Mouse (Mus musculus) CD4-positive helper T cell, adult 2 months (primary cell): ENCODE measurements around the gene Psmb2.

ENCODE experiments used
- DNase-seq: peaks from one replicate; pipeline ENCODE4 v3.0.0-alpha.2; 2012; ENCODE audit warnings: low read depth, missing footprints, low spot score

Psmb2 gene

GRCm38 (mm10) chr4:126732111-126732510 lies 54.7 kb downstream of the Psmb2 start:
- no peak for DNase-seq

DNA sequence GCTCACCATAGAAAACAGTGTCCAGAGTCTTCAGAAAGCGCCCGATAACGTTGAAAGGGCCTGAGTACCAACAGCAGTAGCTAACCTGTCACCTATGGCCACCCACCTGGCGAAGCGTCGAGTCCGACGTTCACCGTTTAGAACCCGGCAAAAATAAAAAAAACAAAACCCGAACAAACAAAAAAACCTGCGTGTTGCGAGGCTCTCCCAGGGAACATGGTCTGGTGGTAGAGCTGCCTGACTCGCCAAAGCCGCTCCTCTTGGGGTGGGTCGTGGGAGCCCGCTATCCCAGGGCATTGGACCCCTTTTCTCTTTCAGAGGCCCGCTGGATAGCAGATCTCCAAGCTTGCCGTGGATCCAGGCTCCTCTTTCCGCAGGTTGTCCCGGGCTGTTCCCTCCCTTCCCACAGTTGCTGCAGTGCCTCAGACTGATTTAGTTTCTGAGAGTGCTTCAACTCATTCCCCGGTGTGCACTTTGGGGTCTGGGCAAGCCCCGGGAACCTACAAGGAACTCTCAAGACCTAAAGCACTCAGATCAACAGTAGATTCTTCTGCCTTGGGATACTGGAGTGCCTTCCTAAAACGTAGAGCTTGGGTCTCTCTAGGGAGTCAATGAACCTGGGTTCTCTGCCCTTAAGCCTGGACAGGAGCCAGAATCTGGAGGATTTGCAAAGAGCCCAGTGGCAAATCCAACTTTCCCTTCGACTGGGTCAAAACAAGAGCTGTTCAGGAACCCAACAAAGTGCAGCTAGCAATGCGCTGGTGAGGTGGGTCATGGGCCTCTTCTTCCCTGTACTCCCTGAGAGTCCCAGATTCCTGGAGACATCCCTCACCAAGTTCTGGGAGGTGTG lies 55.3 kb downstream of the Psmb2 start:
- DNase-seq, result no peak

DNA sequence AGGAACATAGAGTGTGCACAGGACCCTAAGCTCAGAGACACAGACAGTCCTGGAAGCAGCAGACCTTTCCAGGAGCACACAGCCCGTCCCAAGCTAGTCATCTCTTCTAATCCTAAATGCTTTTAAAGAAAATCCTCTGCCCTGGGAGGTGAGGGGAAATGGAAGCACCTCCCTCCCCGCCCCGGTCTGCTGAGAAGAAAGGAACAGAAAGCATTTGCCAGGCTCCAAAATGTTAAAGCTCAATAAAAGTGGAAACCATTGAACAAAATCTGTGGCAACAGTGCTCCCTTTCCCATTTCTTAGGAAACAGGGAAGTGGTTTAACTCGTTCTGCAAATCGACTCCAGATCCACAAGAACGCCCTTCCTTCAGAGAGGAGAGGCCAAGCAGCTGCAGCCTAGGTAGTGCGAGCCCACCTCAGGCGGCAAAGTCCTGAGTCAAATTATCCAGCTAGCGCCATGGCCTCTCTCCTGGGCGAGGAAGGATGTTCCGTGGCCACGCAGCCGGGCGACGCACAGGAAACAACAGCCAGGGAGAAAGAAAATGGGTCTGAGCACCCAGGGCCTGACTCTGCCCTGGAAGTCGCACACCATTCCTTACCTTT lies 56.7 kb downstream of the Psmb2 start:
- DNase-seq, result no peak

DNA sequence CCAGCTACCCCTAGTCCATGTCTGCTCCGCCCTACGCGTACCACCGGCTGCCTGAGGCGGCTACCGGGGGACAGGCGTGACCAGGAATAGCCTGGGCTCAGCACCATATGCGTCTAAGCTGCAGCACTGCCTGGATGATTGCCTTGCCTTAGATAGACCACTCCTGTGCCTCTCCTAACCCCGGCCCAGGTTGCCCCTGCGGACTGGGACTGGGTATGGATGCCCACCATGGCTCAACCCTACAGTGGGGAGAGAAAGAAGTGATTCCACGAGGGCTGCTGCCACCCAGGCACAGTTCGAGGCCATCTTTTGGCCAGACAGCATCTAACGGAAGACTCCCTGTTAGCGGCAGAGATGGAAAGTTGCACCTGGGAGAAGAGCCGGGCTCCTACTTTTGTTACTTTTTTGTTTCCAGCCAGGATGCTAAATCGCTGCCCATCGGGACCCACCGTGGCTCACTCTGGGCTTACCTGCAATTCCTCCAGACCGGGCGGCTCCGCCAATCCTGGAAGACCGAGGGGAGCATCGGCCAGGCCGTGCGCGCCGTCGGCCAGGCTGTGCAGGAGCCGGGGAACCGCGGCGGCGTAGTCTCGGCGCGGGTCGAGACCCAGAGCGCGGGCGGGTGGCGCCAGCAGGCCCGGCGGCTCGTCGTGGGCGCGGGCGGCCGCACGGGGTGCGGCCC lies 57.4 kb downstream of the Psmb2 start:
- no peak for DNase-seq

GRCm38 (mm10) chr4:126735382-126736000 lies 58.1 kb downstream of the Psmb2 start:
- no peak for DNase-seq

DNA sequence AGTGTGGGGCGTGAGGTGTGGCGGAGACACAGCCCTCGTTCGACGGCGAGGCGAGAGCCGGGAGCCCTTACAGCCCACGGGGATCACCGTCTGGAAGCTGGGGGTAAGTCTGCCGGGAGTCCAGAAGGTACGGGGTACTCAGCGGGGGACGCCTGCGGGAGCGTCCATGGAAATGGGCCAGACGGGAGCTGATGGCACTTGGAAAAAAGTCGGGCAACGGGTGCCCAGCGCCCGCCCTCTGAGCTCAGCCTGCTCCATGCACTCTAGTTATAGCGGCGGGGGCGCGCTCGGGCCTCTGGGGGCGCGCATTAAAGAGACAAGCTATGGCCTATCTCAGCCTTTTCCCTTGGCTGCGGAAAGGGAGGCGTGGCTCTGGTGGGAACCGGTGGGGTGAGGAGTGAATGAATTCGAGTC lies 58.6 kb downstream of the Psmb2 start, which contains the start of gene Tfap2e:
Tfap2e (minus strand) TSS at position 240 of the 414 bp plus-strand sequence.
- DNase-seq, result no peak

GRCm38 (mm10) chr4:126739966-126740676 lies 62.7 kb downstream of the Psmb2 start:
- no peak for DNase-seq

GRCm38 (mm10) chr4:126741448-126741847 lies 64.0 kb downstream of the Psmb2 start:
- peak; percentile 76 for DNase-seq

- no peak for DNase-seq
Observed at GRCm38 (mm10) chr4:126742976-126743375, 65.5 kb downstream of the Psmb2 start.

GRCm38 (mm10) chr4:126743713-126744112 lies 66.3 kb downstream of the Psmb2 start:
- DNase-seq, result no peak

- DNase-seq, result no peak
Observed at GRCm38 (mm10) chr4:126744831-126745230, 67.4 kb downstream of the Psmb2 start.

DNA sequence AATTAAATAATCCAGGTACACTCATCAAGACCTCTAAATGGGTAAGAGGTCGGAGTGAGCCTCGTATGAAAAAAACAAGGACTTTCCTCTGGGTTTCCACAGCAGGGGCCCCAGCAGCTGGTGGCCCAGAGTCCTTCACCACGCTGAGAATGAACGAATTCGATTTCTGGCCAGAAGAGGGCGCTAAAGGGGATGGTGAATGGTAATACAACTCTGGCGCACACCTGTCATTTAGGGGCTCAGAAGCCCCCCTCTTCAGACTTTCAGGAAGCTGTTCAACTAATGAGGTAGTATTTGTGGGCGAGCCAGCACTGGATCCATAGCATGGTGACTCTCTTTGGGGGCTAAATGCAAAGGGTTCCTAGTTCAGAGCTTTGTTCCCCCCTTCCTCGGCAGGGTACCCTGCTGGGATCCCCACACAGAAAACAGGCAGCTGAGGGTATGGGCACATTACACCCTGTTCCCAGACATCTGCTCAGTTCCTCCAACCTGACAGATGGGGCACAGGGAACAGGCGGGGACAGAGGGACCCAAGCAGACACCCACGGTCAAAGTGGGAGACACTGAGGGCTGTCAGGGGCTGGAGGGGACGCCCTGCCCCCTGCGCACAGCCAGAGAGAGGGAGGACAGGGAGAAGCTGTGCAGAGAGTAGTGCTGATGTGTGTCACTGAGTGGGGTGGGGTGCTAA lies 68.2 kb downstream of the Psmb2 start:
- peak; percentile 59 for DNase-seq

DNA sequence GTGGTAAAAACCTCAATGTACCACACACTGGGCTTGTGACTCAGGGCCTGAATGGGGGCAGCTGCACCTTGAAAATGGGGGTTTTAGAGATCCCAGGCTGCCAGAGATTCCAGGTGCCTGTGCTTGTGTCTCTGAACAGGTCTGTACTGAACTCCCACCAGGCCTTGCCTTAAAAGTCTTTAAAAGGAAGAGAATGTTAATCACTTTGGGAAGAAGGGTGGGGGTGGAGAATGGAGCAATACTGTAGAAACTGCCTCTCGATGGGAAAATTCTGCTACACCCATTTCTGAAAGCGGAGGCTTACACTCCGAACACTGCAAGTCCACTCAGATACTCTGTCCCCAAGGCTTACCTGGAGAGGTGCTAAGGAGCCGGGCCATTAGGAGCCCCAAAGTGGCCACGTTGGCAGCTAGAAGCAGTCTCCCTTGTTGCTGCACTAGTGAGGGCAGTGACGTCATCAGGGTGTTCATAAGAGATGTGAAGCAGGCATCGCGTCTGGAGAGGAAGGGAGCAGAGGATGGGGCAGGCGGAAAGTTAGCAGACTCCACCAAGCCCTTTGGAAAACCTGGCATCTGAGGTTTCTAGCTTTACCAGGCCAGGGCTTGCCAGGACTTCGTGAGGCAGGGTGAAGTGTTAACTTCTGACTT lies 68.9 kb downstream of the Psmb2 start:
- DNase-seq, result no peak

- DNase-seq, result no peak
Observed at GRCm38 (mm10) chr4:126748381-126748780, 71.0 kb downstream of the Psmb2 start.

DNA sequence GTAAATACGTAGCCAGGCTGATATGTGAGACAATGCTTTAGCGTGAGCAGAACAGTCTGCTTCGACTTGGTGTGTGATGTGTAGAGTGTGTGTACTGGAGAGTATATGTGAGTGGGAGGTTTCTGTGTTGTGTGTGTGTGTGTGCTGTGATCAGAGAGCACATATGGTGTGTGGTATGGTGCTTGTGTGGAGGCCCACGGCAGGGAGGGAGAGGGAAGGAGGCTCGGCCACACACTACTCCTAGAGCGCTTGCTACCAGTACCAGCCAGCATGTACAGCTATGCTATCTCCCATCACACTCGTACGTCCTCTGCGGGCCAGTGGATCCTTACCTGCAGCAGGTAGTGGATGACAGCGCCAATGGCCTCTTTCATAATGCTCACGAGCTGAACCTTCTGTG lies 72.1 kb downstream of the Psmb2 start:
- DNase-seq, result no peak

- no peak for DNase-seq
Observed at GRCm38 (mm10) chr4:126750046-126750683, 72.7 kb downstream of the Psmb2 start.

GRCm38 (mm10) chr4:126750863-126751555 lies 73.6 kb downstream of the Psmb2 start:
- DNase-seq, result no peak

DNA sequence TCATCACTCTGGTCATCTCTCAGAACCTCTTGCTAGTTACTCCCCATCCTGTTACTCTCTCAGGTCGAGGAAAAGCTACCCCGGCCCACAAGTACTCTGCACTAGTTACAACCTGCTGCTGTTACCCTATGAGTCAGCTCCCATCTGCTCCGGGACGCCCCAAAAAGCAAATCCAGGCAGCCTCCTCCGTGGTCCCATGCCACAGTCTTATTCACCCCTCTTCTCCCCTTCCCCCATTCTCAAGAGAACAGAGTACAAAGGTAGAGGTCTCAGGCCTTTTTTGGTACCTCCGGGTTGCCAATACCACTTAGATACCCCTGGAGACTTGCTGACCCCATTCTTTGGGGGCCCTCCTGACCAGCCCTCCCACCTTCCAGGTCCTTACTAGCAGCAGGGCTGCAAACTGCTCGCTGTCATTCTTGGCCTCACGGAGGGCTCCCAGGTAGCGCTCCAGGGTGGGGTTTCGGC lies 74.2 kb downstream of the Psmb2 start:
- DNase-seq, result no peak

DNA sequence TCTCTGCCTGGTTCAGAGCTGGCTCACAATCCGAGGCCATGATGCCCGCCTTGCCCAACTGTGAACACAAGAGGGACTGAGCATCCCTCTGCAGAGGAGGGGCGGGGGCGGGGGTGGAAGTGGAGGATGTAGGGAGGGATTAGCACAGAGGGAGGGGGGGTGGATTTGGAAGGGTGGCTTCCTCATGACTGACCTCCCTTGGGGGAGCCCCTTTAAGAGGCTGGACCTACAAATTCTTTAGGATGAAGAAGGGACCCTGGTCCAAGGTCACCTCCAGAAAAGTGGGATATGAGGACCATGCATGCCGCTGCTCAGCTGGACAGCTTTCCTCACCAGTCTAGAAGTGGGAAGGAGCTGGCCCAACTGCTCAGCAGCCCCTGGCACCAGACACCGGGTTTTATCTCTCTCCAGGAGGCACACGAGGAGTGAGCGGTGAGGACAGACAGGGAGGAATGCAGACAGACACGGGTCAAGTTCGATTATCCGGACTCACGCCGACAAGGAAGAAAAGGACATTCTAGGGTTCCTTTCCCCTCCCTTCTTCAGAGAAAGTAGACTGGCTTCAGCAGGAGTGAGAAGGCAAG lies 74.7 kb downstream of the Psmb2 start:
- no peak for DNase-seq
